Mouse (Mus musculus): ENCODE results near the gene A4gnt.

DNA sequence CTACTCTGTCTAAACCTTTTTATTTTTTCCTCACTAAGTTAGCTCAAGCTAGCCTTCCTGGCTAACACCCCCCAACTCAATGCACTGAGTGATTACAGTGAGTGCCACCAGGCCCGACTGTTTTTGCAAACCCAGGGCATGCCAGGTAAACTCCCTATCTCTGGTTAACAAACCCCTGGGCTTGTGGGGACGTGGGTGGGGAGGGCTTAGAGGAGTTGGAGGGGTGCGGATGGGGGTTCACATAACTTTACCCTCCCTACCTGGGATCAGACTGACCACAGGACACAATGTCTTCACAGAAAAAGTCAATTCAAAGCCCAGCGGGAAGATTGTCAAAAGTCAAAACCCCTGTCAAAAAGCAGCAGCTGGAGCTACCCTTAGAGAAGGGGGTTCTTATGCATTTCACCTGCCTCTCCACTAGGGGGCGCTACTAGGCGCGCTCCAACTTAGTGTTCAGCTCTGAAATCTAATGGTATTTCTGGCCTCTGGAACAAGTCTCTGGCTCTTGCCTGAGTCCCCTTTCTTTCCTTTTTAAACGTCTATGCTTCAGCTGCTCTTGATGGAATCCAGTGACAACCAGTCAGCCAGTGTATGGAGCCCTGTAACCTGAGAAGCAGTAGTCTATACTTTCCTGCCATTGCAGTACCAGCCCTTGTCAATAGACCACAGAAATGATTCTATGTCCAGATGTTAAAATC lies 24.6 kb upstream of the A4gnt start:
- no peak for TF ChIP-seq POLR2A (IDR thresholded peaks at IDR 0.05; ENCODE audit: control insufficient read depth, low read depth, low read length)
- peak; percentile 87 for TF ChIP-seq CTCF (IDR thresholded peaks at IDR 0.05; ENCODE audit: control insufficient read depth, insufficient read depth, insufficient replicate concordance, low read depth, low read length)

Measured in testis, adult 2 months (tissue).